Mouse (Mus musculus) hindbrain, postnatal 0 days (tissue): ENCODE results near the gene Pacsin2. TPM values are rescaled to one million over a fixed set of nuclear protein-coding genes. Genes with fewer than 3 reads are reported as not detected.

Source experiments
- ATAC-seq: fragments of 200-750 bp; cut with Nextera tagmentation; 2 replicates; pipeline ENCODE4 v1.8.0; 2017; ENCODE audit warnings: mild to moderate bottlenecking, moderate TSS enrichment, moderate library complexity
- DNase-seq: peaks from one replicate; pipeline ENCODE4 v3.0.0-alpha.2; 2015; ENCODE audit warnings: low spot score
- H3K27ac ChIP-seq: fragments of 300-500 bp; sonication (generic); 2 replicates; pipeline ENCODE4 v1.5.1; 2014; ENCODE audit warnings: mild to moderate bottlenecking
- H3K27me3 ChIP-seq: fragments of 300-500 bp; sonication (generic); 2 replicates; pipeline ENCODE4 v1.6.1; 2014; ENCODE audit warnings: low read length, mixed read lengths; ENCODE audit not compliant: insufficient read depth
- H3K36me3 ChIP-seq: fragments of 300-500 bp; sonication (generic); 2 replicates; pipeline ENCODE4 v1.6.1; 2014; ENCODE audit warnings: low read length, mixed read lengths; ENCODE audit not compliant: insufficient read depth
- H3K4me1 ChIP-seq: fragments of 300-500 bp; sonication (generic); 2 replicates; pipeline ENCODE4 v1.6.1; 2014; ENCODE audit warnings: antibody characterized with exemption, low read length, mixed read lengths; ENCODE audit not compliant: insufficient read depth
- H3K4me2 ChIP-seq: fragments of 300-500 bp; sonication (generic); 2 replicates; pipeline ENCODE4 v1.6.1; 2014; ENCODE audit warnings: low read depth, mild to moderate bottlenecking, low read length, moderate library complexity, mixed read lengths
- H3K4me3 ChIP-seq: fragments of 300-500 bp; sonication (generic); 2 replicates; pipeline ENCODE4 v1.5.1; 2014; ENCODE audit warnings: low read length
- H3K9ac ChIP-seq: fragments of 300-500 bp; sonication (generic); replicated peaks from 2 replicates; pipeline ENCODE4 v1.6.1; 2014; ENCODE audit warnings: mild to moderate bottlenecking, low read length, moderate library complexity, mixed read lengths
- H3K9me3 ChIP-seq: fragments of 300-500 bp; sonication (generic); 2 replicates; pipeline ENCODE4 v1.6.1; 2016; ENCODE audit warnings: low read length, mixed read lengths
- CTCF ChIP-seq: IDR thresholded peaks from 2 replicates; pipeline ENCODE4 v1.5.1; 2016; ENCODE audit warnings: antibody characterized with exemption, control low read depth, low read depth
- WGBS: fragments of 180-500 bp; shearing (Covaris S2); extraction: QIAGEN DNeasy Blood & Tissue Kit; methylation state at CpG from one replicate; pipeline ENCODE4 v1.1.7; 2014; 5-methylcytosine and 5-hydroxymethylcytosine counted together
- polyA plus RNA-seq: library from polyadenylated mRNA; unstranded; fragments of >200 nt; fragmentation: Nextera tagmentation; extraction: Ambion mirVana; gene quantifications from 2 replicates; pipeline ENCODE4 v1.2.1, GENCODE M21; 2015
- total RNA-seq: library from RNA; depleted of rRNA; stranded (reverse); fragments of >200 nt; gene quantifications from 2 replicates; pipeline ENCODE4 v1.2.3, GENCODE M21; 2014

Pacsin2 gene
- total and polyA plus RNA-seq, 2 experiments from 2014 or later = 19.5 to 20.0 TPM

- no peak for TF ChIP-seq CTCF
- DNase-seq (no peak), ATAC-seq (no peak)
- no peak overlapping the region for H3K27ac ChIP-seq
- no peak overlapping the region for H3K4me3 ChIP-seq
- no peak overlapping the region for H3K9ac ChIP-seq
- 53% methylated on average over 4 of the region's 4 CpGs for WGBS
- H3K4me1 ChIP-seq = 0 out of 2 replicates have a peak, but pooled peaks cover 4% of the 10 kb centered on the region
- no peaks in the 10 kb centered on the region for H3K27me3 ChIP-seq
- H3K36me3 ChIP-seq = no peaks in the 10 kb centered on the region
- H3K9me3 ChIP-seq = no peaks in the 10 kb centered on the region
- H3K4me2 ChIP-seq = no peak overlapping the region
Measured at GRCm38 (mm10) chr15:83425277-83425676, 39.1 kb downstream of the Pacsin2 start.

- ATAC-seq (no peak), DNase-seq (no peak)
- TF ChIP-seq CTCF = no peak
- H3K9me3 ChIP-seq = no peaks in the 10 kb centered on the region
- 0 out of 2 replicates have a peak, but pooled peaks cover 4% of the 10 kb centered on the region for H3K4me1 ChIP-seq
- no peaks in the 10 kb centered on the region for H3K36me3 ChIP-seq
- no peaks in the 10 kb centered on the region for H3K27me3 ChIP-seq
- H3K27ac ChIP-seq = no peak overlapping the region
- H3K9ac ChIP-seq = no peak overlapping the region
- no peak overlapping the region for H3K4me2 ChIP-seq
- 86% methylated on average over 5 of the region's 5 CpGs for WGBS
- H3K4me3 ChIP-seq = no peak overlapping the region
Measured at GRCm38 (mm10) chr15:83423589-83424384, 40.6 kb downstream of the Pacsin2 start.

- 90% methylated on average over 15 of the region's 15 CpGs for WGBS
- no peaks in the 10 kb centered on the region for H3K27me3 ChIP-seq
- DNase-seq (no peak), ATAC-seq (no peak)
- H3K4me2 ChIP-seq = no peak overlapping the region
- no peak overlapping the region for H3K9ac ChIP-seq
- 0 out of 2 replicates have a peak, but pooled peaks cover 4% of the 10 kb centered on the region for H3K4me1 ChIP-seq
- H3K27ac ChIP-seq = no peak overlapping the region
- H3K36me3 ChIP-seq = no peaks in the 10 kb centered on the region
- H3K4me3 ChIP-seq = no peak overlapping the region
- H3K9me3 ChIP-seq = no peaks in the 10 kb centered on the region
- no peak for TF ChIP-seq CTCF
Measured at GRCm38 (mm10) chr15:83422299-83422981, 42.0 kb downstream of the Pacsin2 start.

- WGBS = 90% methylated on average over 2 of the region's 2 CpGs
- H3K4me3 ChIP-seq = no peak overlapping the region
- no peaks in the 10 kb centered on the region for H3K9me3 ChIP-seq
- no peak overlapping the region for H3K9ac ChIP-seq
- ATAC-seq (no peak), DNase-seq (no peak)
- H3K27ac ChIP-seq = no peak overlapping the region
- no peaks in the 10 kb centered on the region for H3K27me3 ChIP-seq
- TF ChIP-seq CTCF = no peak
- no peaks in the 10 kb centered on the region for H3K36me3 ChIP-seq
- H3K4me2 ChIP-seq = no peak overlapping the region
- no peaks in the 10 kb centered on the region for H3K4me1 ChIP-seq
Measured at GRCm38 (mm10) chr15:83419562-83419961, 44.8 kb downstream of the Pacsin2 start.

GRCm38 (mm10) chr15:83418685-83419084 is 45.7 kb downstream of the Pacsin2 start:
- Histone ChIP-seq H3K4me3 (no peak overlapping the region), H3K4me2 (no peak overlapping the region), H3K4me1 (no peaks in the 10 kb centered on the region), H3K27ac (no peak overlapping the region), H3K9me3 (no peaks in the 10 kb centered on the region), H3K36me3 (no peaks in the 10 kb centered on the region), H3K27me3 (no peaks in the 10 kb centered on the region), H3K9ac (no peak overlapping the region)
- peak; percentile 59; the same call in 1 of the 2 replicates for ATAC-seq
- peak; percentile 28 for DNase-seq
- no peak for TF ChIP-seq CTCF

GRCm38 (mm10) chr15:83417916-83418315 is 46.5 kb downstream of the Pacsin2 start:
- Histone ChIP-seq H3K36me3 (no peaks in the 10 kb centered on the region), H3K9me3 (no peaks in the 10 kb centered on the region), H3K4me1 (no peaks in the 10 kb centered on the region), H3K27me3 (no peaks in the 10 kb centered on the region), H3K4me2 (no peak overlapping the region), H3K9ac (no peak overlapping the region), H3K27ac (no peak overlapping the region), H3K4me3 (no peak overlapping the region)
- ATAC-seq (no peak), DNase-seq (no peak)
- TF ChIP-seq CTCF = no peak
- 89% methylated on average over 6 of the region's 6 CpGs for WGBS

GRCm38 (mm10) chr15:83417407-83417806 is 47.0 kb downstream of the Pacsin2 start:
- Histone ChIP-seq H3K4me3 (no peak overlapping the region), H3K36me3 (no peaks in the 10 kb centered on the region), H3K9me3 (no peaks in the 10 kb centered on the region), H3K4me1 (no peaks in the 10 kb centered on the region), H3K27ac (no peak overlapping the region), H3K27me3 (no peaks in the 10 kb centered on the region), H3K4me2 (no peak overlapping the region), H3K9ac (no peak overlapping the region)
- 70% methylated on average over 7 of the region's 7 CpGs for WGBS
- no peak for ATAC-seq
- no peak for DNase-seq
- TF ChIP-seq CTCF = no peak
